Mouse (Mus musculus) kidney, adult 8-10 months (tissue): Measurements from ENCODE around the gene Prr3.
"Not testable (repeated sequence)": the region's sequence is repeated elsewhere in the genome, so short reads cannot be mapped to it uniquely, and the experiment has no call there.

Source experiments
- DNase-seq, 2 experiments: peaks; one replicate each; pipeline ENCODE4 v3.0.0; 2022

The Prr3 gene

DNA sequence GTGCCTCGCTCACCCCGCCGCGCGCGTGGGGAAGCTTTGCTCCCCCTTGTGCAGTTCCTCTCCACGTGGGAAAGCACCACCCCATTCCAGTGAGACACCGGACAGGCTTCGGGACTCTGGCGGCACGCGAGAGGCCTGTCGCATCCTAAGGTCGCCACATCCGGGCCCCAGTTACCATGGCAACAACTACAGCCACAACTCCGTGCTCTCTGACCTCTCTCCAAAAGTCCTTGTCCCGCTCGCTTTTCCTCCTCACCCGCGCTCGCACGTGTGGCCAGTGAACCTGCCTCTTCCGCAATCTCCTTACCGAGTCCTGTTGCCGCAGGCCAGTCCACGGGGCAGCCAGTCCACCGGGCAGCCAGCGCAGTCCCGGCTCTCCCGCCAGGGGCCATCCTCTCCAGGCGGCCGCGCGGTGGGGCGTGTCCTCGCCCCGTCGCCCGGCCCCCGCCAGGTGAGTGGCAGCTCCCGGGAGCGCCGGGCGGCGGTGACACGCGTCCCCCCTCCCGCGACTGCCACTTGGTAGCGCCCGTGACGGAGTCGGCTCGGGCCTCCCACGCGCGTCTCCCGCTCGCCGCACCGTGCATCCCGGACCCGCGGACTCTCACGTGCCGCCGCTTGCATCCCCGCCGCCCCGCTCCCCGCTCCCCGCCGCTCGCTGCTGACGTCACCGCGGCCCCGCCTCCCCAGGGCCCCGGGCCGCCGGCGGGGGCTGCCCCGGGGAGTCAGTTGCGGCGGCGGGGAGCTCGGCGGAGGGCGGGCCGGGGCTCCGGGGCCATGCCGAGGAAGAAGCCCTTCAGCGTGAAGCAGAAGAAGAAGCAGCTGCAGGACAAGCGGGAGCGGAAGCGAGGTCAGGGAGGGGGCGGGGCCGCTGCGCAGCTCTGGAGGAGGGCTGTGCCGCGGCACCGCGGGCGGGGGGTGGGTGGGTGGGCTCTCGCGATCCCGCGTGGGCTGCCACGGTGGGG lies at the start of gene Prr3, which contains the start of gene Gnl1:
Prr3 (minus strand) TSS at position 836 of the 962 bp plus-strand sequence.
Gnl1 (plus strand) TSS at position 451 of the 962 bp plus-strand sequence.
- peak; percentile 91 to 92 for DNase-seq

DNA sequence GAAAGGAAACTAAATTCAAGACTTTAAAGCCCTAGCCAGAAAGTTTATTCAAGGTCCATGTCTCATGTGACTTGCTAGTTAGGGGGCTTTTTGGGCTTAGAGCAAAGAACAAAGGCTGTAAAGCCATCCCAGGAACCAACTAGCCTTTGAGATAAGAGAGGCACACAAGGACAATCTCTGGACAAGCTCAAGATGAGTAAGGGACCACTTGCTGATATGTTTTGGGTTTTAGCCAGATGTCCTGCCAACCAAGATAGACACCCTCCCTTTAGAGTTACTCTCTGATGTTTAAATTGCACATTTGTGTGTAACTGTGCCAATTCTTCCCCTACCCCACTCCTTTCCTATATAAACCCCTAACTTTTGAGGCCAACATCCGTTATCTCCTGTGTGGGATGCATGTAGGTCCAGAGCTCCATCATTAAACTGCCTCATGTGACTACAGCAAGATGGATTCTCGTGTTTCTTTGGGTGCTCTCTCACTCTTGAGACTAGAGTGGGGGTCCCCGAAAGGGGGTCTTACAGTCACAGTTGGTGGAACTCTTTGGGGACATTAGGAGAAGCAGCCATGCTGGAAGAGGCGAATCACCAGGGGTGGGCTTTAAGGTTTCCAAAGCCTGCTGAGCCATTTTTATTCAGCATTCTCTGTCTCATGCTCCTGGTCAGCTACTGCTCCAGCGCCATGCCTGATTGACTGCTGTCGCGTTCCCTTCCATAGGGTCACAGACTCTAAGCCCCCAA lies 49.0 kb upstream of the Prr3 start:
- no peak for DNase-seq

DNA sequence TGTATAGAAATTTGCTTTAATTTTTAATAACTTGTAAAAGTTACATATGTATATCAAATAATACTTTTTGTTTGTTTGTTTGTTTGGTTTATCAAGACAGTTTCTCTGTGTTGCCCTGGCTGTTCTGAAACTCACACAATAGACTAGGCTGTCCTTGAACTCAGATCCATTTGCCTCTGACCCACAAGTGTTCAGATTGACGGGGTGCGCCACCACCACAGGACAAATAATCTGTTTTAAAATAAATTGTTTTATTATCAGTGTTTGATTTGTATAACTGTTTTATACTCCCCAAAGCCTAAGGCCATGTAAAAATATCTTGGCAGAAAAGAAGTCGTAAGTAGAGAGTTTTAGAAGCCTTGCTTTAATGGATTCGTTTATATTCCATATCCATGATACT lies 47.6 kb upstream of the Prr3 start:
- DNase-seq: no peak

DNA sequence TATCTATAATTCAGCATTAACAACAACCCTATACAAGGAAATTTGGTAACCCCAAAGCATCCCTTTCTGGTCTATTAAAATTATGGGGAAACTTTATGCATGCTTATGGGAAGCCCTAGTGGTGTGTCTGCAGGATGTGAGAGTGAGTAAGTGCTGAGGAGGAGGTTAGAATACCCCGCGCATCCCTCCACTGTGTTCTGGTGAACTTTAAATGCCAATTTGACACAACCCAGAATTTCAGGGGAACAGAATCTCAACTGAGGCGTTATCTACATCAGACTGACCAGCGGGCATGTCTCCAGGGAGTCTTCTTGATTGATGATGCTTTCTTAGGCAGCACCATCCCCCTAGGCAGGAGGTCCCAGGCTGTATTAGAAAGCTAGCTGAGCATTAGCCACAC lies 45.9 kb upstream of the Prr3 start:
- no peak for DNase-seq

DNA sequence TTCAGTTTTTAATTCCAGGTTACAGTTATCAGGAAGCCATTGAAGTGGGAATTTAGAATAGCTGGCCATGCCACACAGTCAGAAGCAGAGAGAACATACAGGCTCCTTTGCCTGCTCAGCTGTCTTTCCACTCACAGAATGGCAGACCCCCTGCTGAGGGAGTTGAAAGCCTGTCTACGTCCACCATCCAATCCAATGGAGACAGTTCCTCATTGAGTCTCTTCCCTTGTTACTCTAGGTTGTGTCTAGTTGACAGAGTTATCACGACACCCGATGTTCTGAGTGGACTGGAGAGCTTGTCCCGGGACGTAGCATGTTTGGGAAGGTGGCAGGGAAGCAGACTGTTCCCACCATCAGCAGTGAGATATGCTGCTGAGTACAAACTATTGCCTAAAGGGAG lies 45.2 kb upstream of the Prr3 start:
- no peak for DNase-seq

DNA sequence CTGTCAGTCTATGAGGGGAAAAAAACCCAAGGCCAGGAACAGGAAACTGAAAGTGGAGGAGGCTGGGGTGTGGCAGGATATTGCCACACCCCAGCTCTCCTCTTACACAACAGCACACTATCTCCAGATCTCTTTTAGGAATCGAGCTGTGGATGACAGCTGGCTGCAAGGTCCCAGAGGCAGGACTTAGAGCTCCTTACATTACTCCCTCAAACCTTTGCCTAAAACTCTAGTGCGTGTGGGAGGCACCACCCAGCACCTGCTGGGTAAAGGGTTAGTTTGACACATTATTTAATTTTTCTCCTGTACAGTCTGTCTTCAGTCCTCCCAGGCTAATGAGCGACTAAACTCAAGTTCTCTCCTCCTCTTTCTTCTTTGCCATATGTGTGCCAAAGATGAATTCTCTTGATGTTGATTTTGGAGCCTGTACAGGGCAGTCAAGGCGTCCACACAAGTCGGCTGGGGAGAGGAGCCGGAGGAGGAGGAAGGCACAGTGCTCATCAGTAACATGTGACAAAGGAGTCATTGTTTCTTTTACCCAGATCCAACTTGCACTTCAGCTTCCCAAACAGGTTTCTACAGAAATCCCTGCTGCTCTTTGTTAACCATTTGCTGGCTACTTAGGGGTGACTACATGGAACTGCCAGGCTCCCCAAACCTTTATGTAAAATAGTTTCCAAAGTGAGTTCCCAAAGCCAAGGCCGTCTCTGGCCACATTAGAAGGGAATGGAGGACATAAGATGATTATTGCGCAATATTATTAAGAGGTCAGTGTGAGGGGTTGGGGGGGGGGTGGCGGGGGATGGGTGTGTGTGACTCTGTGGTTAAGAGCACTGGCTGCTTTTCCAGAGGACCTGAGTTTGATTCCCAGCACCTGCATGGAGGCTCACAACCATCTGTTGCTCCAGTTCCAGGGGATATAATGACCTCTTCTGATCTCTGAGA lies 43.9 kb upstream of the Prr3 start:
- DNase-seq: peak; percentile 29 to 55

DNA sequence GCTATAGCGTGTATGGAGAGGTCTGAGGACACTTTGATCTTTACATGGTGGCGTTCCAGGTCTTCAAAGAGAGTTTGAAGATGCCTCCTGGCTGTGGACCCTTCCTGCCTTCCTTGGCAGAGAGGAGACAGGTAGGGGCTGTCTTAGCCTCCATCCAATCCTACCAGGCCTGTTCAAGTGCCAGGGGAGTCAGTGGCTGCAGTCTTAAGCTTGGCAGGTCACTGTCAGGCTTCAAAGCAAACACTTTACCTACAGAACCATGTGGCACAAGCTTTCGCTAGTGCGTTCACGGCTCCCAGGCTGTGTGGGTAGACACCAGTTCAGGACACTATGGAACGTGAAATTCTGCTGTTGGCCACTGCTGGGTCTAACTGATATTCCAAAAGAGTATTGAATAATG lies 42.9 kb upstream of the Prr3 start:
- no peak for DNase-seq

DNA sequence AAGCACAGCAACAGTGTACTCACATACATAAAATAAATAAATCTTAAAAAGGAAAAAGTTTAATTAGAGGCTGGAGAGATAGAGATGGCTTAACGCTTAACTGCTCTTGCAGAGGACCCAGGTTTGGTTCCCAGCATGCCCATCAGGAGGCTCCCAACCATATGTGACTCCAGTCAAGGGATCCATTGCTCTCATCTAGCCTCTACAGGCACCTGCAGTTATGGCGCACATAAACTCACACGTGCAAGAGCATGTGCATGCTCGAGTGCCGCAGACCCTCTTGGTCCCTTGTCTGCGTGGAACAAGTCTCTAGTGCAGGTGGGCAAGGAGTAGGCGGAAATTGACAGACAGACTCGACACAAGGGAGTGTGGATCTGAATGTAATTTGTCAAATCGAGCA lies 42.1 kb upstream of the Prr3 start:
- no peak for DNase-seq

DNA sequence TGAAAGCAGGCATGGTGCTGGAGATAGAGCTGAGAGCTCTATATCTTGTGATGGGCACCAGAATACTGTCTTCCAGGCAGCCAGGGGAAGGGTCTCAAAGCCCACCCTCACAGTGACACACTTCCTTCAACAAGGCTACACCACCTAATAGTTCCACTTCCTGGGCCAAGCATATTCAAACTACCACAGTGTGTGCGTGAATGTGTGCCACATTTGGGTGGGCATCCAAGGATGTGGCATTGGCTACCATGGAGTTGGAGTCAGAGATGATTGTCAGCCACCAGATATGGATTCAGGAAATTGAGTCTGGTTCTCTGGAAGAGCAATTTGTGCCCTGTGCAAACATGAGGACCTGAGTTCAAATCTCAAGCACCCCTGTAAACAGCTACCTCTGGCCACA lies 41.3 kb upstream of the Prr3 start:
- DNase-seq: no peak

DNA sequence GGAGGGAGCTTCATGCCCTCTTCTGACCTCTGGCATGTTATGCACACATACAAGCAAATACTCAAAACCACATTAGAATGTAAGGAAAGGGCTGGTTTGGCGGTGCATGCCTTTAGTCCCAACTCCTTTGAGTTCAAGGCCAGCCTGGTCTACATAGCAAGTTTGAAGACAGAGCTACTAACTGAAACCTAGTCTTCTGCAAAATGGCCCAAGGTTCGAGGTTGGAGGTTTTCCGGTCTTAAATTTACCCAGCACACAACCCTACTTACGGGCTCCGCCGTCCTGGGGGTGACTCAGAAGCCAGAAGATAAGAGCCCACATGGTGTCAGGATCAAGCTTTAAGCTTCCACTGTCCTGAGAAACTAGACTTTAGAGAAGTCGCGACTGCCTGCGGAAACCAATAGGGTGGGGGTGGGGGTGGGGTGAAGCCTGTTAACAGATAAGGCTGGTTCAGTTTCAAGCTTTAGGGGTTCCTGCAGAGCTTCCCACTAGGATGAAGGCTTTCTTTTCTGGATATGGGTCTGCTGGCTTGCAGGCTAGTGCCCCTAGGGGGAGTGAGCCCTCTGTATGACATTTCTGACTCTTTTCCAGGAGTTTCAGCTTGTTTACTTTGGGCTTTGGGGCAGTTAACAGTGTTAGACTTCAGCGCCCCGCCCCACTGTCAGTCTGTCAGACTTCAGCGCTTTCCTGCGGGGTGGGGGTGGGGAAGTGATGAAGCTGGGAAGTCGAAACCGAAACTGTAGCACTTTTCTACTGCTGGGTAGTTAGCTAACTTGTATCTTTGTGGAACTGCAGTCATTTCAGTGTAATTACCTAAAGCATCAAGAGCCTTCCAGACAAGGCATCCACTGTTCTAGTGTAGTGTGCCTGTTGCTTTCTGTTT lies 40.4 kb upstream of the Prr3 start, which contains the start of gene H2-T24:
H2-T24 (minus strand) TSS at position 370 of the 883 bp plus-strand sequence.
- DNase-seq: peak; percentile 80 to 82

DNA sequence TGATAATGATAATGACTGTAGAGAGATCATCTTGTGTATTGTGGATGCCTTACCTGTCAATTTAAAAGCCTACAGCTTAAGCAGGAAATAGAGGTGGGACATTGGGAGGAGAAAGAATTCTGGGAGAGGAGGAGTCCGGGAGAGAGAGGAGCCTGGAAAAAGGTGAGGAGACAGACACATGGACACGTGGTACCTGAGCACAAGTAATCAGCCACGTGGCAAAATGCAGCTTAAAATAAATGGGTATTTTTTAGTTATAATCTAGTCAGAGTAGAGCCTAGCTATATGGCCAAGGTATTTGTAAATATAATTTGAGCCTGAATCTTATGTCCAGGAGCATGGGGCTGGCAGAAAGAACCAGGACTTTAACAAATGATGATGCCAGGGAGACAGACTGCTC lies 39.5 kb upstream of the Prr3 start:
- no peak for DNase-seq

DNA sequence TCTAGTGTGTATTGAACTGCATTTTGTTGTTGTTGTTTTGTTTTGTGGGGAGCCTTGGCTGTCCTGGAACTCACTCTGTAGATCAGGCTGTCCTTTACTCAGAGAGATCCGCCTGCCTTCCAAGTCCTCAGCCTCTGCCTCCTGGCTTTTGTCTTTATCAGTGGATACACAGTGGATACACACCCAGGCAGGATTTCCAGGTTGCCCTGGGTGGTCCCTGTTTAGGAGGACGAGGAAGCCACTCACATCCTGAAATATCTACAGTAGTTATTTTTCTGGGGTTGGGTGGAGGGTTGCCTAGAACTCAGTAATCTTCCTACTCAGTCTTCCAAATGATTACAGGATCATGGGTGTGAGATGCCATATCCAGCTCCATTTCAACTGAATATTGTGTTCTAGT lies 38.9 kb upstream of the Prr3 start:
- peak; percentile 44 to 58 for DNase-seq

DNA sequence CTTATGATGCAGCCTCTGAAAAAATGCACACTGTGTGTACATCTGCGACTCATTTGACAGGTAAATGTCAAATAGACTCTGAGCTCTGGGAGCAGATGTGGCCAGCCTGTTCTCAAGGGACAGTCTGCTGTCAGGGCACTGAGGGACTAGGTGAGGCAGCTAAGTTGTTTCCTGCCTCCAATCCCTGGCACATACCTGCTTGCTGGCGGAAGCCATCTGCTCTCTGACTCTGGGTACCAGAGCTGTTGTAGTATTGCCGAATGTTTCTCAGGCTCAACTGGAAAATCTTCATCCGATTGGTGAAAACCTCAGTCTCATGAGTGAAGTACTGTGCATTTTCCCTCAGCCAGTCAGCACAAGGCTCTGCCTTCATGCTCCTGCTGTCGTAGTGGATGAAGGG lies 37.0 kb upstream of the Prr3 start:
- no peak for DNase-seq

DNA sequence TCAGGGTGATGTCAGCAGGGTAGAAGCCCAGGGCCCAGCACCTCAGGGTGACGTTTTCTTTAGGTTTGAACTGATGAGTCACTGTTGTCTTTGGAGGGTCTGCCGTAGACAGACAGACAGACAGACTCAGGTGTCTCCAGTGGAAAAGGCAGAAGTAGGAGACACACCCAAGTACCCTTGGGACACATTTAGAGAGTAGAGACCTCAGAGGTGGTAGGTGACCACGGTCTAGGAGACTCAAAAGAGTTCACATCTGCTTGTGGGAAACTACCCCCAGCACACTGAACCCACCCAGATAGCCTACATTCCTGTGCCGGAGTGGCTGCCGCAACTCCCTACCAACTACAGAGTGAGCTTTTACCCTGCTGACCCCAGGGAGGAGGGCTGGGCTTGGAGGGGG lies 34.9 kb upstream of the Prr3 start:
- no peak for DNase-seq

DNA sequence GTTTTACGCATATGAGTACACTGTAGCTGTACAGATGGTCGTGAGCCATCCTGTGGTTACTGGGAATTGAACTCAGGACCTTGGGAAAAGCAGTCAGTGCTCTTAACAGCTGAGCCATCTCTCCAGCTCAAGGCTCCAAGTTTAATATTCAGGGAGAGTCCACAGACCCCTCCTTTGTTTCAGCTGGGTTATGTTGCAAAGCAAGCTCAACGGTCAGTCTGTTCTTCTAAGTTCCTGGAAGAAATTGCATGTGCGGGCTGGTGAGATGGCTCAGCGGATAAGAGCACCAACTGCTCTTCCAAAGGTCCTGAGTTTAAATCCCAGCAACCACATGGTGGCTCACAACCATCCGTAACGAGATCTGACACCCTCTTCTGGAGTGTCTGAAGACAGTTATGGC lies 24.4 kb upstream of the Prr3 start:
- not testable (repeated sequence) for DNase-seq

DNA sequence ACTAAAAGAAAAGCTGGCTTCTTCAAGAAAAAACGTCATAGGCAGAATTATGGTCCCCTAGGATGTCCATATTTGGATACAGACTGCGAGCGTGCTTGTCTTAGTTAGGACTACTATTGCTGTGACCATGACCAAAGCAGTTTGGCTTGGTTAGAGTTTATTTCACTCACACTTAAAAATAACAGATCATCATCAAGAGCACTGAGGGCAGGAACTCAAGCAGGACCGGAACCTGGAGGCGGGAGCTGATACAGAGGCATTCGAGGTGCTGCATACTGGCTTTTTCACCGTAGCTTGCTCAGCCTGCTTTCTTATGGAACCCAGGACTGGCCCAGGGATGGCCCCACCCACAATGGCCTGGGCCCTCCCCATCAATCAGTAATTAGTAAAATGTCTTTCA lies 23.3 kb upstream of the Prr3 start:
- no peak for DNase-seq

DNA sequence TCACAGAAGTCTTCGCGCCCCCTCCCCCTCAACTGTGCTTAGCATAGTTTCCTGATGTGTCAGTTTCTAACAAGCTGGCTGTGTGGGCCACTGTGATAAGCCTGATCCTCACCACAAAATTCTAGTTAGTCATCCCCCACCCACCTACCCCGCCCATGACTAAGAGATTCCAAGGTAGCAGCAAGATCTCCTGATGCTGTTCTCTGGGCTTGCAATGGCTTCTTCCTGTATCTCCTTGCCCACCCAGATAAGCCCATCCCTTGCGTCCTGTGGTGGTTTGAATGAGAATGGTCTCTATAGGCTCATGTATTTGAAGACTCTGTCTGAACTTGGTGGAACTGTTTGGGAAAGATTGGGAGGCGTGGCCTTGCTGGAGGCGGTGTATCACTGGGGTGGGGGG lies 21.9 kb upstream of the Prr3 start:
- DNase-seq: no peak

DNA sequence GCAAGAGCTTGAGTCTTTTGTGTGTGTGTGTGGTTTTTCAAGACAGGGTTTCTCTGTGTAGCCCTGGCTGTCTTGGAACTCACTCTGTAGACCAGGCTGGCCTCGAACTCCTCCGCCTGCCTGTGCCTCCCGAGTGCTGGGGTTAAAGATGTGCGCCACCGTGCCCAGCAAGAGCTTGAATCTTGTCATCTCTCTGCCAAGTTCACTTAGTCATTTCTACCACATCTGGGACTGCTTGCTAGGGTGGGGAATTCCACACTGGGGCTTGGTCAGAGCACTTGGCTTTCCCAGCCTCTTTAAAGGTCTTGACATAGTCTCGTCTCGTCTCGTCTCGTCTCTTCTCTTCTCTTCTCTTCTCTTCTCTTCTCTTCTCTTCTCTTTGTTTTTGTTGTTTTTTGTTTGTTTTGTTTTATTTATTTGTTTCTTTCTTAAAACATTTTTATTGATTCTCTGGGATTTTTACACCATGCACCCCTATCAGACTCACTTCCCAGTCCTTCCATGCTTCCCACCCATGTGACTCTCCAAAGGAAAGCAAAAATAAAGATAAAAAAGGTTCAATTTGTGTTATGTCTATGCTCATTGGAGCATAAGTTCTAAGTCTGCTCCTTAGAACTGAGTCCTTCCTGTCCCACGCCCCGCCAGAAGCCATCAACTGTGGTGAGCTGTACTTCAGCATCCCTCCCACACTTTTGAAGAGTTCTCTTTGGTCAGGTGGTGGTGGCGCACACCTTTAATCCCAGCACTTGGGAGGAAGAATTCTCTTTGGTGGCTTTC lies 21.3 kb upstream of the Prr3 start:
- DNase-seq: no peak

DNA sequence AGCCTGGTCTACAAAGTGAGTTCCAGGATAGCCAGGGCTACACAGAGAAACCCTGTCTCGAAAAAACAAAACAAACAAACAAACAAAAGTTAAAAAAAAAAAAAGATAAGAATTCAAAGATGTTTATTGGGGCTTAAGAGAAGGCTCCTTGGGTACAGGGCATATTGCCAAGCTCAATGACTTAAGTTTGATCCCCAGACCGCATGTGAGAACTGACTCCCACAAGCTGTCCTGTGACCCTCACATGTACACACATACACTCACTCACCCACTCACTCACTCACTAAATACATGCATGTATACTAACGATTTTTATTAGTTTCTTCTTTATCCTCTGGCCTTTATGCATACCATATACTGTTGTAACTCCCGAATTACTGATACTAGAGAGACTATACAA lies 20.3 kb upstream of the Prr3 start:
- DNase-seq: no peak

DNA sequence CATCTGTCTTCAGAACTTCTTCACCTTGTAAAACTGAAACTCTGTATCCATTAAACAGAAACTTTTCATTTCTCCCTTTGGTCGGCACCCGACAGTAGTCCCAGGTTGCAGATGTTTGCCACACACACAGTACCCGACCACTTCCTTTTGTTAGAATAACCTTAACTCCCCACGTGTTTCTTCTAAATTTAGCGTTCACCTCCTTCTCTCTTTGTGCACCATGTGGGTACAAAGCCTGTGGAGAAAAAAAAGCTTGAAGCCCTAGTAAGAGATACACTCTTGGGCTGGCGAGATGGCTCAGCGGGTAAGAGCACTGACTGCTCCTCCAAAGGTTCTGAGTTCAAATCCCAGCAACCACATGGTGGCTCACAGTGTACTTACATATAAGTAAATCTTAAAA lies 19.3 kb upstream of the Prr3 start:
- DNase-seq: no peak
